Mouse (Mus musculus) testis, adult 10 weeks (tissue): ENCODE data around the gene Sprr2a1. TPM values are rescaled to one million over a fixed set of nuclear protein-coding genes. Genes with fewer than 3 reads are reported as not detected.

Experiments
- polyA plus RNA-seq: library from polyadenylated mRNA; stranded (reverse); fragments of 350-450 nt; fragmentation: Illumina TruSeq; extraction: RNeasy Lipid Tissue Mini Kit (QIAGEN cat#74804); gene quantifications from one replicate; pipeline ENCODE4 v1.2.3, GENCODE M21; 2014; ENCODE audit warnings: low read depth, low replicate concordance

Gene Sprr2a1
- not detected for polyA plus RNA-seq

DNA sequence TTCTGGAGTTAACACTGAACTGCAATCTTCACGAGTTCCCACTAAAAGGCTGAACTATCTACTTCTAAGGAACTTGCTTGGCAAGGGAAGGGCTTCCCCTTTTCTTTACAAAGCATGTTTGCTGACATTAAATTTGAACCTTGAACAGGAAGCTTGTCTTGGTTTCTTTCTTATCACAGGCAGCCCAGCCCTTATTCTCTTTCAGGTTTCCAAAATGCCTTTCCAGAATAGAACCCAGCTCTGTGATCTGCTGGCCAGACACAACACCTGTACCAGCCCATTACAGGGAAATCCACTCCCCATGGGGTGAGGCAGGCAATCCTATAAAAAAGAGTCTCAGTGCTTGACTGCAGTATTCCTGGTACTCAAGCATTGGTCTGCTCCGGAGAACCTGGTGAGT, at the start of gene Sprr2a1, which contains the start of gene Sprr2a2:
Sprr2a1 (plus strand) TSS at position 231 of the 400 bp plus-strand sequence.
Sprr2a2 (plus strand) TSS at position 352 of the 400 bp plus-strand sequence.

Other genes with a start within 250 kb of the Sprr2a1 start
- not detected for gene Pglyrp3, start 201.2 kb upstream of the Sprr2a1 start, polyA plus RNA-seq
- not detected for gene Lor, start 132.7 kb upstream of the Sprr2a1 start, polyA plus RNA-seq
- gene Prr9, start 91.9 kb upstream of the Sprr2a1 start, polyA plus RNA-seq = 2.9 TPM
- 258 TPM for gene Lelp1, start 73.1 kb upstream of the Sprr2a1 start, polyA plus RNA-seq
- gene Sprr2a2, start 121 bp downstream of the Sprr2a1 start, polyA plus RNA-seq = 0.07 TPM
- not detected for gene Sprr2a3, start 69.6 kb downstream of the Sprr2a1 start, polyA plus RNA-seq
- gene Sprr2b, start 100.8 kb downstream of the Sprr2a1 start, polyA plus RNA-seq = not detected
- gene Sprr2d, start 123.3 kb downstream of the Sprr2a1 start, polyA plus RNA-seq = not detected
- not detected for gene Sprr2e, start 136.3 kb downstream of the Sprr2a1 start, polyA plus RNA-seq
- not detected for gene Sprr2f, start 149.4 kb downstream of the Sprr2a1 start, polyA plus RNA-seq
- gene Sprr2h, start 169.9 kb downstream of the Sprr2a1 start, polyA plus RNA-seq = not detected
- not detected for gene Sprr2i, start 192.2 kb downstream of the Sprr2a1 start, polyA plus RNA-seq
- not detected for gene Sprr2j-ps, start 202.3 kb downstream of the Sprr2a1 start, polyA plus RNA-seq
- gene Gm9774, start 213.6 kb downstream of the Sprr2a1 start, polyA plus RNA-seq = 5.4 TPM
- not detected for gene Sprr2k, start 216.8 kb downstream of the Sprr2a1 start, polyA plus RNA-seq
- gene Sprr1b, start 223.0 kb downstream of the Sprr2a1 start, polyA plus RNA-seq = not detected
- gene Sprr3, start 242.9 kb downstream of the Sprr2a1 start, polyA plus RNA-seq = not detected